Mouse (Mus musculus): ENCODE measurements at regions not wholly inside any gene's neighbourhood (a gene's known extent, or its start where the extent isn't known, plus 50 kb on each side); places are given as distances from the start of the nearest gene placed in this dataset.

DNA sequence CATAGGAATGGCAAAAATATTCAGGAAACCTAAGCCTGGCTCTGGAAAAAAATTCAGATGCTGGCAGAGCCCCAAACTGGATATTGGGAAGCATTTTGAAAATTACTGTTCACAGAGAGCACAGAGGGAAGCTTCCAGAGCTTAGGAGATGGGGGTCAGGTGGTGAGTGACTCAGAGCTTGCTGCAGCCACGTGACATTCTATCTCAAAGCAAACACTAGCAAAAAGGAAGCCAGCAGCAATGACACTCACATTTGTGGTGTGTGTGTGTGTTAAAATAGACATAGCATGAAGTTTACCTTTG, 58.6 kb upstream of the Mkln1 start:
- WGBS: 60% methylated on average over 1 of the region's 1 CpGs
- Histone ChIP-seq H3K4me1 (ENCODE audit: control insufficient read depth, insufficient read depth, low read length) (no peaks in the 10 kb centered on the region), H3K4me3 (ENCODE audit: insufficient read depth, low read depth, low read length) (no peak overlapping the region), H3K27ac (ENCODE audit: insufficient read depth, low read depth, low read length) (no peak overlapping the region), H3K27me3 (replicated peaks; ENCODE audit: control insufficient read depth, insufficient read depth, low read length) (no peaks in the 10 kb centered on the region), H3K36me3 (ENCODE audit: control insufficient read depth, insufficient read depth, low read length) (no peaks in the 10 kb centered on the region)
- TF ChIP-seq CTCF (conservative IDR thresholded peaks at IDR 0.05; ENCODE audit: insufficient read depth, insufficient read length, low read depth, low read length): no peak
- DNase-seq: no peak

- WGBS: 62% methylated on average over 10 of the region's 10 CpGs
- Histone ChIP-seq H3K27ac (ENCODE audit: insufficient read depth, low read depth, low read length) (no peak overlapping the region), H3K4me3 (ENCODE audit: insufficient read depth, low read depth, low read length) (no peak overlapping the region), H3K4me1 (ENCODE audit: control insufficient read depth, insufficient read depth, low read length) (no peaks in the 10 kb centered on the region; the same call in 1 of the 2 replicates), H3K36me3 (ENCODE audit: control insufficient read depth, insufficient read depth, low read length) (no peaks in the 10 kb centered on the region), H3K27me3 (replicated peaks; ENCODE audit: control insufficient read depth, insufficient read depth, low read length) (no peaks in the 10 kb centered on the region)
- DNase-seq: no peak
- no peak for TF ChIP-seq POLR2A (IDR thresholded peaks at IDR 0.05; ENCODE audit: low read depth, low read length)
- TF ChIP-seq CTCF (conservative IDR thresholded peaks at IDR 0.05; ENCODE audit: insufficient read depth, insufficient read length, low read depth, low read length): no peak
Measured at GRCm38 (mm10) chr6:31345366-31346084, 53.0 kb upstream of the Mkln1 start.

DNA sequence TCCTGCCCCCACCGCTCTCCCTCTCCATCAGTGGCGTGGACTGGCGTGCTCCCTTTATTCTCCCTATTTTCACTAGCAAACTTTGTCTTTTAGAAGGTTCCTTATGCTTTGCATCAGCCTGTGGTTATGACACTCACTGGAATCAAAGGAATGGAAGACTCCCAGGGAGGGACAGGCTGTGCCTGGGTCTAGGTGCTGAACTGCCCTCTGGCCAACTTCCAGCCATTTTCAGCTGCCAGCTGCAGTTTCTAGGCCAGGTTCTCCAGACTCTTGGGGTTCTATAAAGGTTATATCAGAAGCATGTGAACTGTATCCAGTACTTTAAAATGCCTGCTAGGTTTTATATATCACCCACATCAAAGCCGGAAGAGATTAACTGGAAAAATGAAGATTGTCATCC, 50.2 kb upstream of the Mkln1 start:
- peak; percentile 65 for DNase-seq
- no peaks in the 10 kb centered on the region for H3K36me3 ChIP-seq (ENCODE audit: control insufficient read depth, insufficient read depth, low read length)
- no peak overlapping the region for H3K4me3 ChIP-seq (ENCODE audit: insufficient read depth, low read depth, low read length)
- H3K27me3 ChIP-seq (replicated peaks; ENCODE audit: control insufficient read depth, insufficient read depth, low read length): no peaks in the 10 kb centered on the region
- no peak for TF ChIP-seq POLR2A (IDR thresholded peaks at IDR 0.05; ENCODE audit: low read depth, low read length)
- TF ChIP-seq CTCF (conservative IDR thresholded peaks at IDR 0.05; ENCODE audit: insufficient read depth, insufficient read length, low read depth, low read length): no peak
- no peaks in the 10 kb centered on the region; the same call in 1 of the 2 replicates for H3K4me1 ChIP-seq (ENCODE audit: control insufficient read depth, insufficient read depth, low read length)
- 92% methylated on average over 4 of the region's 4 CpGs for WGBS
- no peak overlapping the region for H3K27ac ChIP-seq (ENCODE audit: insufficient read depth, low read depth, low read length)

Data from kidney, adult 2 months (tissue).